Mouse (Mus musculus): ENCODE measurements around the gene Plaur.

GRCm38 (mm10) chr7:24439891-24440290 is 22.4 kb upstream of the Plaur start:
- TF ChIP-seq CTCF (IDR thresholded peaks at IDR 0.05; ENCODE audit: insufficient read depth, low read length) (no peak), POLR2A (IDR thresholded peaks at IDR 0.05; ENCODE audit: borderline replicate concordance, extremely low read depth, low read depth, low read length) (no peak)

All from lung, adult 2 months (tissue).